Mouse (Mus musculus) lung, postnatal 14 days (tissue): ENCODE data around the gene Tmem98.

Source experiments
- DNase-seq: peaks from one replicate; pipeline ENCODE4 v3.0.0; 2021

The Tmem98 gene

GRCm38 (mm10) chr11:80809993-80810821 lies at the start of gene Tmem98:
Gene Tmem98, plus strand, starts transcription at chr11:80810175.
- peak; percentile 50 for DNase-seq

- no peak for DNase-seq
Measured at GRCm38 (mm10) chr11:80761285-80761974, 48.5 kb upstream of the Tmem98 start.

- no peak for DNase-seq
Measured at GRCm38 (mm10) chr11:80762066-80762465, 47.9 kb upstream of the Tmem98 start.

GRCm38 (mm10) chr11:80766068-80766467 lies 43.9 kb upstream of the Tmem98 start:
- no peak for DNase-seq

GRCm38 (mm10) chr11:80766472-80767319 lies 43.3 kb upstream of the Tmem98 start:
- DNase-seq: peak; percentile 34

- DNase-seq: no peak
Measured at GRCm38 (mm10) chr11:80767320-80767617, 42.7 kb upstream of the Tmem98 start.

- no peak for DNase-seq
Measured at GRCm38 (mm10) chr11:80771186-80771585, 38.8 kb upstream of the Tmem98 start.

GRCm38 (mm10) chr11:80771596-80772250 lies 38.3 kb upstream of the Tmem98 start:
- no peak for DNase-seq

GRCm38 (mm10) chr11:80772595-80773210 lies 37.3 kb upstream of the Tmem98 start:
- no peak for DNase-seq

- no peak for DNase-seq
Measured at GRCm38 (mm10) chr11:80775535-80775934, 34.4 kb upstream of the Tmem98 start.

- no peak for DNase-seq
Measured at GRCm38 (mm10) chr11:80777708-80778107, 32.3 kb upstream of the Tmem98 start.

GRCm38 (mm10) chr11:80778157-80778556 lies 31.8 kb upstream of the Tmem98 start:
- DNase-seq: no peak

- DNase-seq: no peak
Measured at GRCm38 (mm10) chr11:80778916-80779526, 31.0 kb upstream of the Tmem98 start.

- DNase-seq: peak; percentile 93
Measured at GRCm38 (mm10) chr11:80779527-80780344, 30.2 kb upstream of the Tmem98 start, which contains the start of gene Myo1d. Gene Myo1d, minus strand, starts transcription at chr11:80780025.

- DNase-seq: no peak
Measured at GRCm38 (mm10) chr11:80781535-80781934, 28.4 kb upstream of the Tmem98 start.

GRCm38 (mm10) chr11:80783460-80783859 lies 26.5 kb upstream of the Tmem98 start:
- DNase-seq: no peak

GRCm38 (mm10) chr11:80784294-80784743 lies 25.7 kb upstream of the Tmem98 start:
- no peak for DNase-seq

- no peak for DNase-seq
Measured at GRCm38 (mm10) chr11:80785672-80786071, 24.3 kb upstream of the Tmem98 start.

GRCm38 (mm10) chr11:80789647-80790240 lies 20.2 kb upstream of the Tmem98 start:
- DNase-seq: no peak

- no peak for DNase-seq
Measured at GRCm38 (mm10) chr11:80790413-80790812, 19.6 kb upstream of the Tmem98 start.
